Mouse (Mus musculus) 416B (cell line): Measurements from ENCODE around the gene Tbc1d10a.

Experiments used
- DNase-seq: peaks from one replicate; pipeline ENCODE4 v3.0.0; 2011; ENCODE audit warnings: low read depth

Gene Tbc1d10a

GRCm38 (mm10) chr11:4186486-4187317 lies at the start of gene Tbc1d10a:
TSS of gene Tbc1d10a (plus strand) at chr11:4186789.
- peak; percentile 95 for DNase-seq

GRCm38 (mm10) chr11:4138964-4139363 lies 47.6 kb upstream of the Tbc1d10a start:
- no peak for DNase-seq

- DNase-seq = no peak
These were observed 45.1 kb upstream of the Tbc1d10a start for GRCm38 (mm10) chr11:4141505-4141904.

- no peak for DNase-seq
These were observed 44.2 kb upstream of the Tbc1d10a start for GRCm38 (mm10) chr11:4142352-4142751.

- DNase-seq = no peak
These were observed 43.1 kb upstream of the Tbc1d10a start for GRCm38 (mm10) chr11:4143281-4144062.

- no peak for DNase-seq
These were observed 40.2 kb upstream of the Tbc1d10a start for GRCm38 (mm10) chr11:4146381-4146780.

GRCm38 (mm10) chr11:4147098-4147497 lies 39.5 kb upstream of the Tbc1d10a start:
- no peak for DNase-seq

GRCm38 (mm10) chr11:4148120-4148519 lies 38.5 kb upstream of the Tbc1d10a start:
- DNase-seq = no peak

- no peak for DNase-seq
These were observed 37.9 kb upstream of the Tbc1d10a start for GRCm38 (mm10) chr11:4148536-4149156.

GRCm38 (mm10) chr11:4149886-4150285 lies 36.7 kb upstream of the Tbc1d10a start:
- no peak for DNase-seq

GRCm38 (mm10) chr11:4153694-4154093 lies 32.9 kb upstream of the Tbc1d10a start:
- no peak for DNase-seq

- DNase-seq = no peak
These were observed 30.9 kb upstream of the Tbc1d10a start for GRCm38 (mm10) chr11:4155641-4156040.

GRCm38 (mm10) chr11:4158676-4159075 lies 27.9 kb upstream of the Tbc1d10a start:
- no peak for DNase-seq

- DNase-seq = peak; percentile 88
These were observed 26.5 kb upstream of the Tbc1d10a start, which contains the start of the genes Ccdc157 and Sf3a1 for GRCm38 (mm10) chr11:4159808-4160708. TSS of gene Ccdc157 (minus strand) at chr11:4160293. TSS of gene Sf3a1 (plus strand) at chr11:4160350.

GRCm38 (mm10) chr11:4160758-4161480 lies 25.7 kb upstream of the Tbc1d10a start:
- DNase-seq = no peak

GRCm38 (mm10) chr11:4164701-4165100 lies 21.9 kb upstream of the Tbc1d10a start:
- peak; percentile 23 for DNase-seq

- DNase-seq = no peak
These were observed 20.0 kb upstream of the Tbc1d10a start for GRCm38 (mm10) chr11:4166467-4167090.

- DNase-seq = no peak
These were observed 12.0 kb upstream of the Tbc1d10a start for GRCm38 (mm10) chr11:4174586-4174985.

- DNase-seq = no peak
These were observed 8.9 kb upstream of the Tbc1d10a start for GRCm38 (mm10) chr11:4177716-4178115.

- no peak for DNase-seq
These were observed 4.5 kb upstream of the Tbc1d10a start for GRCm38 (mm10) chr11:4182061-4182460.
